Mouse (Mus musculus) forebrain, embryonic 10.5 days (tissue): Measurements from ENCODE around the gene Hmgcll1. TPM values are rescaled to one million over a fixed set of nuclear protein-coding genes. Genes with fewer than 3 reads are reported as not detected.

ENCODE experiments used
- DNase-seq: peaks from one replicate; pipeline ENCODE4 v3.0.0-alpha.2; 2017; ENCODE audit warnings: low spot score; ENCODE audit errors: extremely low spot score
- H3K27ac ChIP-seq: fragments of 300-500 bp; sonication (generic); 2 replicates; pipeline ENCODE4 v1.5.1; 2016; ENCODE audit warnings: mild to moderate bottlenecking
- H3K27me3 ChIP-seq: fragments of 300-500 bp; sonication (generic); 2 replicates; pipeline ENCODE4 v1.6.1; 2016; ENCODE audit warnings: mild to moderate bottlenecking; ENCODE audit not compliant: poor library complexity, severe bottlenecking
- H3K36me3 ChIP-seq: fragments of 300-500 bp; sonication (generic); replicated peaks from 2 replicates; pipeline ENCODE4 v1.6.1; 2016; ENCODE audit warnings: mild to moderate bottlenecking, moderate library complexity
- H3K4me1 ChIP-seq: fragments of 300-500 bp; sonication (generic); 2 replicates; pipeline ENCODE4 v1.6.1; 2016
- H3K4me3 ChIP-seq: fragments of 300-500 bp; sonication (generic); 2 replicates; pipeline ENCODE4 v1.5.1; 2016; ENCODE audit warnings: mild to moderate bottlenecking, moderate library complexity
- H3K9me3 ChIP-seq: fragments of 300-500 bp; sonication (generic); 2 replicates; pipeline ENCODE4 v1.6.1; 2016; ENCODE audit warnings: mild to moderate bottlenecking, moderate library complexity
- WGBS: fragments of 180-500 bp; shearing (Covaris S2); methylation state at CpG from one replicate; pipeline ENCODE4 v1.1.7; 2016; 5-methylcytosine and 5-hydroxymethylcytosine counted together
- polyA plus RNA-seq: library from polyadenylated mRNA; unstranded; fragments of >200 nt; fragmentation: Nextera tagmentation; extraction: Ambion mirVana; gene quantifications from 2 replicates; pipeline ENCODE4 v1.2.1, GENCODE M21; 2016

Hmgcll1 gene
- 3.7 and 5.2 TPM in 2 replicates for polyA plus RNA-seq

GRCm38 (mm10) chr9:76014631-76015531 is at the start of gene Hmgcll1:
Gene Hmgcll1 (plus strand): TSS chr9:76014855.
- Histone ChIP-seq H3K27me3 (peaks cover 8% of the 10 kb centered on the region; the same call in 1 of the 2 replicates), H3K4me3 (peak within 1 kb of the TSS; percentile 72), H3K4me1 (peaks cover 13% of the 10 kb centered on the region), H3K27ac (peak within 1 kb of the TSS; percentile 88), H3K36me3 (no peaks in the 10 kb centered on the region), H3K9me3 (no peaks in the 10 kb centered on the region)
- WGBS, result 4% methylated on average over 40 of the region's 40 CpGs
- DNase-seq, result peak; percentile 61

GRCm38 (mm10) chr9:75980097-75980496 is 34.6 kb upstream of the Hmgcll1 start:
- Histone ChIP-seq H3K27me3 (no peaks in the 10 kb centered on the region), H3K27ac (no peak overlapping the region), H3K9me3 (no peaks in the 10 kb centered on the region), H3K4me3 (no peak overlapping the region), H3K4me1 (no peaks in the 10 kb centered on the region), H3K36me3 (no peaks in the 10 kb centered on the region)
- no peak for DNase-seq
- WGBS, result 33% methylated on average over 1 of the region's 1 CpGs

GRCm38 (mm10) chr9:75981139-75981538 is 33.5 kb upstream of the Hmgcll1 start:
- 92% methylated on average over 1 of the region's 1 CpGs for WGBS

GRCm38 (mm10) chr9:75989491-75989890 is 25.2 kb upstream of the Hmgcll1 start:
- Histone ChIP-seq H3K27ac (no peak overlapping the region), H3K4me3 (no peak overlapping the region), H3K27me3 (no peaks in the 10 kb centered on the region), H3K9me3 (no peaks in the 10 kb centered on the region), H3K4me1 (no peaks in the 10 kb centered on the region), H3K36me3 (no peaks in the 10 kb centered on the region)
- 93% methylated on average over 4 of the region's 4 CpGs for WGBS
- no peak for DNase-seq

More at GRCm38 (mm10) chr9:75981139-75981538, 33.5 kb upstream of the Hmgcll1 start:
- Histone ChIP-seq H3K27me3 (no peaks in the 10 kb centered on the region), H3K4me3 (no peak overlapping the region), H3K9me3 (no peaks in the 10 kb centered on the region), H3K36me3 (no peaks in the 10 kb centered on the region), H3K27ac (0 out of 2 replicates have a peak overlapping the region, but pooled peaks have one; percentile 11), H3K4me1 (no peaks in the 10 kb centered on the region)
- no peak for DNase-seq

GRCm38 (mm10) chr9:75998791-75999350 is 15.8 kb upstream of the Hmgcll1 start:
- H3K36me3 ChIP-seq, result no peaks in the 10 kb centered on the region
- H3K27ac ChIP-seq, result no peak overlapping the region
- peaks cover 8% of the 10 kb centered on the region for H3K4me1 ChIP-seq
- DNase-seq, result no peak
- whole genome bisulfite sequencing, result 86% methylated on average over 2 of the region's 2 CpGs
- H3K9me3 ChIP-seq, result no peaks in the 10 kb centered on the region
- no peak overlapping the region for H3K4me3 ChIP-seq
- H3K27me3 ChIP-seq, result no peaks in the 10 kb centered on the region

- Histone ChIP-seq H3K9me3 (no peaks in the 10 kb centered on the region), H3K27me3 (no peaks in the 10 kb centered on the region), H3K27ac (no peak overlapping the region), H3K36me3 (no peaks in the 10 kb centered on the region), H3K4me3 (no peak overlapping the region), H3K4me1 (peaks cover 8% of the 10 kb centered on the region)
- no peak for DNase-seq
- 62% methylated on average over 10 of the region's 10 CpGs for WGBS
Observed at GRCm38 (mm10) chr9:76000876-76001858, 13.5 kb upstream of the Hmgcll1 start.

GRCm38 (mm10) chr9:76003066-76003465 is 11.6 kb upstream of the Hmgcll1 start:
- peaks cover 8% of the 10 kb centered on the region for H3K4me1 ChIP-seq
- no peak for DNase-seq
- no peaks in the 10 kb centered on the region for H3K36me3 ChIP-seq
- H3K27ac ChIP-seq, result no peak overlapping the region
- no peaks in the 10 kb centered on the region for H3K9me3 ChIP-seq
- no peak overlapping the region for H3K4me3 ChIP-seq
- WGBS, result 82% methylated on average over 3 of the region's 3 CpGs
- H3K27me3 ChIP-seq, result no peaks in the 10 kb centered on the region

- Histone ChIP-seq H3K4me3 (no peak overlapping the region), H3K36me3 (no peaks in the 10 kb centered on the region), H3K27ac (no peak overlapping the region), H3K27me3 (no peaks in the 10 kb centered on the region), H3K9me3 (no peaks in the 10 kb centered on the region), H3K4me1 (peaks cover 8% of the 10 kb centered on the region)
- DNase-seq, result no peak
- WGBS, result 86% methylated on average over 6 of the region's 6 CpGs
Observed at GRCm38 (mm10) chr9:76003637-76004036, 11.0 kb upstream of the Hmgcll1 start.

GRCm38 (mm10) chr9:76007342-76007970 is 7.2 kb upstream of the Hmgcll1 start:
- Histone ChIP-seq H3K9me3 (no peaks in the 10 kb centered on the region), H3K36me3 (no peaks in the 10 kb centered on the region), H3K4me1 (no peaks in the 10 kb centered on the region), H3K4me3 (no peak overlapping the region), H3K27ac (no peak overlapping the region), H3K27me3 (no peaks in the 10 kb centered on the region)
- no peak for DNase-seq
- WGBS, result 60% methylated on average over 6 of the region's 6 CpGs

- no peaks in the 10 kb centered on the region for H3K9me3 ChIP-seq
- peaks cover 8% of the 10 kb centered on the region; the same call in 1 of the 2 replicates for H3K27me3 ChIP-seq
- H3K36me3 ChIP-seq, result no peaks in the 10 kb centered on the region
- H3K4me1 ChIP-seq, result peaks cover 13% of the 10 kb centered on the region
- no peak overlapping the region for H3K4me3 ChIP-seq
- no peak for DNase-seq
- 87% methylated on average over 6 of the region's 6 CpGs for WGBS
- no peak overlapping the region for H3K27ac ChIP-seq
Observed at GRCm38 (mm10) chr9:76013789-76014188, 866 bp upstream of the Hmgcll1 start.

- Histone ChIP-seq H3K27ac (no peak overlapping the region), H3K36me3 (no peaks in the 10 kb centered on the region), H3K27me3 (peaks cover 8% of the 10 kb centered on the region; the same call in 1 of the 2 replicates), H3K4me1 (peaks cover 13% of the 10 kb centered on the region), H3K9me3 (no peaks in the 10 kb centered on the region), H3K4me3 (no peak overlapping the region)
- WGBS, result 96% methylated on average over 5 of the region's 5 CpGs
- DNase-seq, result no peak
Observed at GRCm38 (mm10) chr9:76015971-76016370, 1.3 kb downstream of the Hmgcll1 start.

GRCm38 (mm10) chr9:76016506-76016905 is 1.9 kb downstream of the Hmgcll1 start:
- 90% methylated on average over 10 of the region's 10 CpGs for WGBS
- H3K9me3 ChIP-seq, result no peaks in the 10 kb centered on the region
- DNase-seq, result no peak
- no peak overlapping the region for H3K27ac ChIP-seq
- H3K4me3 ChIP-seq, result no peak overlapping the region
- peaks cover 8% of the 10 kb centered on the region; the same call in 1 of the 2 replicates for H3K27me3 ChIP-seq
- no peaks in the 10 kb centered on the region for H3K36me3 ChIP-seq
- peaks cover 13% of the 10 kb centered on the region for H3K4me1 ChIP-seq
